25 mouse cellular contexts compared by ENCODE assay signal in the genomic region with DNA sequence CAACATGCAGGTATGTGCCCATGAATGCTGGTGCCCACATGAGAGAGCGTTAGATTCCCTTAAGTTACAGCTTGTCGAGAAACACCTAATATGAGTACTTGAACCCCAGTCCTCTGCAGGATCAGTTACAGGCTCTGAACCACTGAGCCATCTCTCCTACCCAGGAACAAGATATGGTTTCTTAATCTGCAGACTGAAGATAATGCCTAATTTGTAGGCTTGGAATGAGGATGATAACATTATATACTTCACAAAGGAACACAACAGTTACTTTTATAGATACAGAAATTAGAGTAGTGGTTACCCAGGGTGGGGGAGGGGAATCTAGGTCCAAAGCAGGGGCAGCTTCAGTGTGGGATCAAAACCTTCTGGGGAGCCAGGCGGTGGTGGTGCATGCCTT. TPM values are rescaled to one million over a fixed set of nuclear protein-coding genes. Genes with fewer than 3 reads are reported as not detected.
DNase-seq lines count a peak whose midpoint lies in the region; ATAC-seq and TF ChIP-seq lines count a peak whose summit lies in the region.
"Had no signal": no experiment of that assay in that cellular context is flagged by ENCODE, and none has a peak within 500 bp of the region (broad histone marks: within the 10 kb centered on the region; RNA-seq: fewer than 3 reads in every experiment).

No protein-coding gene starts in this region.

- DNase-seq in liver, postnatal 0 days, result no peak
- no peak for DNase-seq in layer of hippocampus, adult 18-20 months (ENCODE audit: low spot score in 2 of 2)
- DNase-seq in spleen, adult 12 weeks (ENCODE audit: low spot score), result no peak
- DNase-seq: adrenal gland, postnatal 10 days; adrenal gland, postnatal 36 days; B cell, adult 2 months; cerebellum, adult 18-20 months; cerebellum, adult 9-10 months; cerebellum, postnatal 14 days; gastrocnemius, postnatal 14 days; heart, adult 11 months; heart, postnatal 36 days had no signal

- no peaks in the 10 kb centered on the region for H3K9me3 ChIP-seq in liver, embryonic 12.5 days (replicated peaks)
- no peaks in the 10 kb centered on the region for H3K9me3 ChIP-seq in liver, postnatal 0 days (ENCODE audit: low read length)
- H3K9me3 ChIP-seq in liver, embryonic 15.5 days (replicated peaks), result no peaks in the 10 kb centered on the region
- H3K9me3 ChIP-seq: forebrain, embryonic 10.5 days; forebrain, embryonic 13.5 days; hindbrain, embryonic 10.5 days; hindbrain, embryonic 13.5 days had no signal

- TF ChIP-seq CTCF in liver, postnatal 0 days (IDR thresholded peaks at IDR 0.05; ENCODE audit: low read depth), result no peak

- H3K4me2 ChIP-seq in liver, embryonic 12.5 days, result no peak overlapping the region
- no peak overlapping the region for H3K4me2 ChIP-seq in liver, postnatal 0 days (ENCODE audit: low read depth, low read length)
- H3K4me2 ChIP-seq in liver, embryonic 15.5 days, result no peak overlapping the region
- H3K4me2 ChIP-seq: forebrain, embryonic 13.5 days; heart, embryonic 11.5 days; hindbrain, embryonic 13.5 days had no signal

- peaks cover 41% of the 10 kb centered on the region for H3K4me1 ChIP-seq in liver, embryonic 12.5 days
- H3K4me1 ChIP-seq in liver, postnatal 0 days (ENCODE audit: insufficient read depth), result peaks cover 15% of the 10 kb centered on the region; the same call in 1 of the 2 replicates
- H3K4me1 ChIP-seq in liver, embryonic 15.5 days (replicated peaks), result peaks cover 35% of the 10 kb centered on the region

- peaks cover 33% of the 10 kb centered on the region for H3K27me3 ChIP-seq in liver, embryonic 12.5 days (replicated peaks)
- H3K27me3 ChIP-seq in liver, postnatal 0 days (ENCODE audit: insufficient read depth, low read length), result peaks cover 24% of the 10 kb centered on the region; the same call in 1 of the 2 replicates
- H3K27me3 ChIP-seq in liver, embryonic 15.5 days, result peaks cover 36% of the 10 kb centered on the region
- H3K27me3 ChIP-seq: CH12.LX had no signal

- no peak overlapping the region for H3K4me3 ChIP-seq in liver, embryonic 12.5 days
- H3K4me3 ChIP-seq in liver, postnatal 0 days (ENCODE audit: low read depth, low read length), result no peak overlapping the region
- H3K4me3 ChIP-seq in liver, embryonic 15.5 days (replicated peaks), result no peak overlapping the region
- H3K4me3 ChIP-seq: forebrain, embryonic 10.5 days; forebrain, embryonic 13.5 days; hindbrain, embryonic 10.5 days; hindbrain, embryonic 13.5 days had no signal

- no peak; the same call in 1 of the 2 replicates for TF ChIP-seq EP300 in liver, postnatal 0 days (IDR thresholded peaks at IDR 0.05; ENCODE audit: low read depth)

- no peak overlapping the region for H3K27ac ChIP-seq in liver, embryonic 12.5 days
- no peak overlapping the region for H3K27ac ChIP-seq in liver, postnatal 0 days (ENCODE audit: low read depth)
- no peak overlapping the region for H3K27ac ChIP-seq in liver, embryonic 15.5 days (replicated peaks)
- H3K27ac ChIP-seq: forebrain, embryonic 10.5 days; forebrain, embryonic 13.5 days; hindbrain, embryonic 10.5 days; hindbrain, embryonic 13.5 days had no signal

- H3K36me3 ChIP-seq in liver, embryonic 12.5 days, result no peaks in the 10 kb centered on the region
- no peaks in the 10 kb centered on the region for H3K36me3 ChIP-seq in liver, postnatal 0 days (replicated peaks; ENCODE audit: insufficient read depth, low read length)
- no peaks in the 10 kb centered on the region for H3K36me3 ChIP-seq in liver, embryonic 15.5 days (replicated peaks)
- H3K36me3 ChIP-seq: forebrain, embryonic 10.5 days; G1E; hindbrain, embryonic 10.5 days; hindbrain, embryonic 13.5 days had no signal

- ATAC-seq in liver, embryonic 12.5 days, result peak; percentile 71
- no peak for ATAC-seq in liver, postnatal 0 days
- peak; percentile 64 for ATAC-seq in liver, embryonic 15.5 days (ENCODE audit: insufficient read depth)
- peak; percentile 40 for ATAC-seq in megakaryocyte-erythroid progenitor cell, adult 5-6 weeks (replicated peaks; ENCODE audit: low FRiP score, low TSS enrichment, poor library complexity, severe bottlenecking)
- ATAC-seq: activated CD4-positive, CD25-positive, alpha-beta regulatory T cell, adult 4 months; forebrain, embryonic 13.5 days; forebrain, embryonic 16.5 days; hindbrain, embryonic 16.5 days had no signal

- WGBS in liver, embryonic 12.5 days (ENCODE audit: insufficient replicate concordance), result 42% methylated on average over 3 of the region's 3 CpGs
- 68% methylated on average over 3 of the region's 3 CpGs for WGBS in liver, postnatal 0 days (ENCODE audit: insufficient replicate concordance)
- 45% methylated on average over 3 of the region's 3 CpGs for WGBS in liver, embryonic 15.5 days (ENCODE audit: insufficient replicate concordance)

- H3K9ac ChIP-seq in liver, embryonic 12.5 days, result no peak overlapping the region
- H3K9ac ChIP-seq in liver, postnatal 0 days (replicated peaks), result no peak overlapping the region
- H3K9ac ChIP-seq in liver, embryonic 15.5 days, result no peak overlapping the region
- H3K9ac ChIP-seq: forebrain, embryonic 13.5 days; hindbrain, embryonic 13.5 days had no signal

RNA-seq across cellular contexts. Expression of gene Ripply3, which starts 2.2 kb away (rescaled TPM):
- polyA plus RNA-seq in liver, embryonic 12.5 days (2016; fragmentation: Nextera tagmentation; extraction: Ambion mirVana), result 2.4 and 3.1 TPM in 2 replicates
- polyA plus RNA-seq in liver, postnatal 0 days (2015; fragmentation: Nextera tagmentation; extraction: Ambion mirVana), result 1.4 and 2.1 TPM in 2 replicates
- 1.7 and 1.9 TPM in 2 replicates for polyA plus RNA-seq in liver, embryonic 15.5 days (2015; fragmentation: Nextera tagmentation; extraction: Ambion mirVana)
- 0.32 and 0.39 TPM in 2 replicates for total RNA-seq in megakaryocyte-erythroid progenitor cell, adult 5-6 weeks (2014; fragmentation: Nextera tagmentation)
- 0.46 and 2.2 TPM in 2 replicates for total RNA-seq in megakaryocyte-erythroid progenitor cell, adult 5-6 weeks (2017)
- under 1 TPM in 1 of 2 experiments, not detected in 1; 0.20 TPM for total RNA-seq in layer of hippocampus, adult 18-20 months (2021)
- polyA plus RNA-seq: G1E had no signal

RNA-seq across cellular contexts. Expression of gene Hlcs, which starts 12.6 kb away (rescaled TPM):
- 4.4 and 4.9 TPM in 2 replicates for polyA plus RNA-seq in liver, embryonic 12.5 days (2016; fragmentation: Nextera tagmentation; extraction: Ambion mirVana)
- 2.3 and 2.9 TPM in 2 replicates for polyA plus RNA-seq in liver, postnatal 0 days (2015; fragmentation: Nextera tagmentation; extraction: Ambion mirVana)
- 2.1 and 2.5 TPM in 2 replicates for polyA plus RNA-seq in liver, embryonic 15.5 days (2015; fragmentation: Nextera tagmentation; extraction: Ambion mirVana)
- total RNA-seq in megakaryocyte-erythroid progenitor cell, adult 5-6 weeks (2014; fragmentation: Nextera tagmentation), result 5.6 and 5.9 TPM in 2 replicates
- 7.0 and 26.9 TPM in 2 replicates for total RNA-seq in megakaryocyte-erythroid progenitor cell, adult 5-6 weeks (2017)
- total RNA-seq in layer of hippocampus, adult 18-20 months (2021), result 10 to 100 TPM; 13.5 to 13.9 TPM

RNA-seq across cellular contexts. Expression of gene Ttc3, which starts 44.4 kb away (rescaled TPM):
- 43.7 and 46.7 TPM in 2 replicates for polyA plus RNA-seq in liver, embryonic 12.5 days (2016; fragmentation: Nextera tagmentation; extraction: Ambion mirVana)
- 16.1 and 17.4 TPM in 2 replicates for polyA plus RNA-seq in liver, postnatal 0 days (2015; fragmentation: Nextera tagmentation; extraction: Ambion mirVana)
- polyA plus RNA-seq in liver, embryonic 15.5 days (2015; fragmentation: Nextera tagmentation; extraction: Ambion mirVana), result 21.2 and 21.8 TPM in 2 replicates
- 42.0 and 85.4 TPM in 2 replicates for total RNA-seq in megakaryocyte-erythroid progenitor cell, adult 5-6 weeks (2014; fragmentation: Nextera tagmentation)
- 155 and 210 TPM in 2 replicates for total RNA-seq in megakaryocyte-erythroid progenitor cell, adult 5-6 weeks (2017)
- total RNA-seq in layer of hippocampus, adult 18-20 months (2021), result 100 to 1,000 TPM; 823 to 869 TPM

RNA-seq across cellular contexts. Expression of gene Pigp, which starts 45.6 kb away (rescaled TPM):
- polyA plus RNA-seq in liver, embryonic 12.5 days (2016; fragmentation: Nextera tagmentation; extraction: Ambion mirVana), result 52.3 and 53.7 TPM in 2 replicates
- 84.6 and 95.6 TPM in 2 replicates for polyA plus RNA-seq in liver, postnatal 0 days (2015; fragmentation: Nextera tagmentation; extraction: Ambion mirVana)
- 39.4 and 45.7 TPM in 2 replicates for polyA plus RNA-seq in liver, embryonic 15.5 days (2015; fragmentation: Nextera tagmentation; extraction: Ambion mirVana)
- total RNA-seq in megakaryocyte-erythroid progenitor cell, adult 5-6 weeks (2014; fragmentation: Nextera tagmentation), result 41.7 and 81.2 TPM in 2 replicates
- 23.6 and 28.0 TPM in 2 replicates for total RNA-seq in megakaryocyte-erythroid progenitor cell, adult 5-6 weeks (2017)
- 10 to 100 TPM; 35.5 to 40.7 TPM for total RNA-seq in layer of hippocampus, adult 18-20 months (2021)
